Mouse (Mus musculus) embryonic facial prominence, embryonic 15.5 days (tissue): ENCODE results near the gene Mipol1. TPM values are rescaled to one million over a fixed set of nuclear protein-coding genes. Genes with fewer than 3 reads are reported as not detected.

ENCODE experiments used
- ATAC-seq: fragments of 200-750 bp; cut with Nextera tagmentation; 2 replicates; pipeline ENCODE4 v1.8.0; 2017; ENCODE audit warnings: low read depth, moderate TSS enrichment; ENCODE audit not compliant: insufficient number of reproducible peaks, low FRiP score, low TSS enrichment
- H3K27ac ChIP-seq: fragments of 300-500 bp; sonication (generic); replicated peaks from 2 replicates; pipeline ENCODE4 v1.5.1; 2015; ENCODE audit warnings: mild to moderate bottlenecking, inconsistent platforms
- H3K27me3 ChIP-seq: fragments of 300-500 bp; sonication (generic); 2 replicates; pipeline ENCODE4 v1.6.1; 2015; ENCODE audit warnings: inconsistent platforms
- H3K36me3 ChIP-seq: fragments of 300-500 bp; sonication (generic); 2 replicates; pipeline ENCODE4 v1.6.1; 2015; ENCODE audit warnings: mild to moderate bottlenecking, inconsistent platforms
- H3K4me1 ChIP-seq: fragments of 300-500 bp; sonication (generic); 2 replicates; pipeline ENCODE4 v1.6.1; 2015; ENCODE audit warnings: inconsistent platforms
- H3K4me2 ChIP-seq: fragments of 300-500 bp; sonication (generic); replicated peaks from 2 replicates; pipeline ENCODE4 v1.6.1; 2015; ENCODE audit warnings: mild to moderate bottlenecking, inconsistent platforms
- H3K4me3 ChIP-seq: fragments of 300-500 bp; sonication (generic); replicated peaks from 2 replicates; pipeline ENCODE4 v1.5.1; 2015; ENCODE audit warnings: mild to moderate bottlenecking, inconsistent platforms
- H3K9ac ChIP-seq: fragments of 300-500 bp; sonication (generic); 2 replicates; pipeline ENCODE4 v1.6.1; 2015; ENCODE audit warnings: inconsistent platforms
- H3K9me3 ChIP-seq: fragments of 300-500 bp; sonication (generic); replicated peaks from 2 replicates; pipeline ENCODE4 v1.6.1; 2016; ENCODE audit warnings: inconsistent platforms
- whole genome bisulfite sequencing: fragments of 180-500 bp; shearing (Covaris S2); methylation state at CpG from one replicate; pipeline ENCODE4 v1.1.7; 2015; 5-methylcytosine and 5-hydroxymethylcytosine counted together
- polyA plus RNA-seq: library from polyadenylated mRNA; unstranded; fragments of >200 nt; fragmentation: Nextera tagmentation; extraction: Ambion mirVana; gene quantifications from 2 replicates; pipeline ENCODE4 v1.2.1, GENCODE M21; 2015

The Mipol1 gene
- polyA plus RNA-seq, 1 experiment from 2014 or later = 10.1 TPM

GRCm38 (mm10) chr12:57496347-57497119 lies 266.3 kb downstream of the Mipol1 start:
- Histone ChIP-seq H3K36me3 (no peaks in the 10 kb centered on the region), H3K27ac (no peak overlapping the region), H3K4me1 (no peaks in the 10 kb centered on the region), H3K4me3 (no peak overlapping the region), H3K27me3 (no peaks in the 10 kb centered on the region), H3K9me3 (no peaks in the 10 kb centered on the region), H3K4me2 (no peak overlapping the region), H3K9ac (no peak overlapping the region)
- 61% methylated on average over 6 of the region's 6 CpGs for WGBS
- no peak for ATAC-seq

- no peak overlapping the region for H3K27ac ChIP-seq
- H3K27me3 ChIP-seq = no peaks in the 10 kb centered on the region
- no peaks in the 10 kb centered on the region for H3K4me1 ChIP-seq
- no peaks in the 10 kb centered on the region for H3K36me3 ChIP-seq
- no peak for ATAC-seq
- no peak overlapping the region for H3K4me2 ChIP-seq
- no peaks in the 10 kb centered on the region for H3K9me3 ChIP-seq
- H3K9ac ChIP-seq = no peak overlapping the region
- WGBS = 45% methylated on average over 7 of the region's 7 CpGs
- no peak overlapping the region for H3K4me3 ChIP-seq
Observed at GRCm38 (mm10) chr12:57500246-57500645, 270.0 kb downstream of the Mipol1 start.

- ATAC-seq = no peak
- Histone ChIP-seq H3K4me1 (no peaks in the 10 kb centered on the region), H3K9me3 (no peaks in the 10 kb centered on the region), H3K27ac (no peak overlapping the region), H3K9ac (no peak overlapping the region), H3K4me2 (no peak overlapping the region), H3K4me3 (no peak overlapping the region), H3K36me3 (no peaks in the 10 kb centered on the region), H3K27me3 (no peaks in the 10 kb centered on the region)
- WGBS = 78% methylated on average over 7 of the region's 7 CpGs
Observed at GRCm38 (mm10) chr12:57505329-57505728, 275.1 kb downstream of the Mipol1 start.

- Histone ChIP-seq H3K9ac (no peak overlapping the region), H3K27ac (no peak overlapping the region), H3K4me3 (no peak overlapping the region), H3K4me1 (no peaks in the 10 kb centered on the region), H3K36me3 (no peaks in the 10 kb centered on the region), H3K9me3 (no peaks in the 10 kb centered on the region), H3K4me2 (no peak overlapping the region), H3K27me3 (no peaks in the 10 kb centered on the region)
- ATAC-seq = no peak
- 43% methylated on average over 11 of the region's 11 CpGs for WGBS
Observed at GRCm38 (mm10) chr12:57508938-57509337, 278.7 kb downstream of the Mipol1 start.

- WGBS = 55% methylated on average over 4 of the region's 4 CpGs
- Histone ChIP-seq H3K4me1 (no peaks in the 10 kb centered on the region), H3K9me3 (no peaks in the 10 kb centered on the region), H3K4me2 (no peak overlapping the region), H3K27ac (no peak overlapping the region), H3K4me3 (no peak overlapping the region), H3K27me3 (no peaks in the 10 kb centered on the region), H3K9ac (no peak overlapping the region), H3K36me3 (no peaks in the 10 kb centered on the region)
- no peak for ATAC-seq
Observed at GRCm38 (mm10) chr12:57509726-57510125, 279.5 kb downstream of the Mipol1 start.

- H3K4me2 ChIP-seq = no peak overlapping the region
- no peaks in the 10 kb centered on the region for H3K36me3 ChIP-seq
- no peak overlapping the region for H3K9ac ChIP-seq
- no peaks in the 10 kb centered on the region for H3K9me3 ChIP-seq
- 74% methylated on average over 4 of the region's 4 CpGs for WGBS
- H3K27me3 ChIP-seq = no peaks in the 10 kb centered on the region
- H3K27ac ChIP-seq = no peak overlapping the region
- H3K4me3 ChIP-seq = no peak overlapping the region
- ATAC-seq = no peak
- H3K4me1 ChIP-seq = no peaks in the 10 kb centered on the region
Observed at GRCm38 (mm10) chr12:57511127-57511526, 280.9 kb downstream of the Mipol1 start.

GRCm38 (mm10) chr12:57511560-57511959 lies 281.3 kb downstream of the Mipol1 start:
- H3K4me2 ChIP-seq = no peak overlapping the region
- H3K9me3 ChIP-seq = no peaks in the 10 kb centered on the region
- H3K4me1 ChIP-seq = no peaks in the 10 kb centered on the region
- no peaks in the 10 kb centered on the region for H3K36me3 ChIP-seq
- H3K4me3 ChIP-seq = no peak overlapping the region
- ATAC-seq = no peak
- no peak overlapping the region for H3K9ac ChIP-seq
- 82% methylated on average over 5 of the region's 5 CpGs for WGBS
- H3K27ac ChIP-seq = no peak overlapping the region
- H3K27me3 ChIP-seq = no peaks in the 10 kb centered on the region

- Histone ChIP-seq H3K4me2 (no peak overlapping the region), H3K9ac (no peak overlapping the region), H3K27ac (no peak overlapping the region), H3K27me3 (no peaks in the 10 kb centered on the region), H3K4me1 (no peaks in the 10 kb centered on the region), H3K4me3 (no peak overlapping the region), H3K36me3 (no peaks in the 10 kb centered on the region), H3K9me3 (no peaks in the 10 kb centered on the region)
- 59% methylated on average over 1 of the region's 1 CpGs for WGBS
- no peak for ATAC-seq
Observed at GRCm38 (mm10) chr12:57514552-57514951, 284.3 kb downstream of the Mipol1 start.

- Histone ChIP-seq H3K27me3 (no peaks in the 10 kb centered on the region), H3K36me3 (no peaks in the 10 kb centered on the region), H3K9me3 (no peaks in the 10 kb centered on the region), H3K4me2 (no peak overlapping the region), H3K9ac (no peak overlapping the region), H3K4me3 (no peak overlapping the region), H3K27ac (no peak overlapping the region), H3K4me1 (no peaks in the 10 kb centered on the region)
- no peak for ATAC-seq
- WGBS = 46% methylated on average over 12 of the region's 12 CpGs
Observed at GRCm38 (mm10) chr12:57515702-57516377, 285.6 kb downstream of the Mipol1 start.

GRCm38 (mm10) chr12:57528335-57528734 lies 298.1 kb downstream of the Mipol1 start:
- ATAC-seq = no peak
- Histone ChIP-seq H3K4me2 (no peak overlapping the region), H3K27ac (no peak overlapping the region), H3K27me3 (peaks cover 27% of the 10 kb centered on the region), H3K36me3 (no peaks in the 10 kb centered on the region), H3K9ac (no peak overlapping the region), H3K4me1 (no peaks in the 10 kb centered on the region), H3K4me3 (no peak overlapping the region), H3K9me3 (no peaks in the 10 kb centered on the region)
- WGBS = 73% methylated on average over 4 of the region's 4 CpGs

- Histone ChIP-seq H3K9ac (no peak overlapping the region), H3K4me2 (no peak overlapping the region), H3K36me3 (no peaks in the 10 kb centered on the region), H3K4me3 (no peak overlapping the region), H3K27me3 (peaks cover 48% of the 10 kb centered on the region), H3K4me1 (peaks cover 3% of the 10 kb centered on the region), H3K27ac (no peak overlapping the region), H3K9me3 (no peaks in the 10 kb centered on the region)
- ATAC-seq = no peak
- WGBS = 8% methylated on average over 9 of the region's 9 CpGs
Observed at GRCm38 (mm10) chr12:57530474-57530873, 300.2 kb downstream of the Mipol1 start.

GRCm38 (mm10) chr12:57534517-57534878 lies 304.3 kb downstream of the Mipol1 start:
- H3K4me2 ChIP-seq = no peak overlapping the region
- no peak overlapping the region for H3K4me3 ChIP-seq
- H3K27me3 ChIP-seq = peaks cover 78% of the 10 kb centered on the region
- peaks cover 13% of the 10 kb centered on the region for H3K4me1 ChIP-seq
- no peaks in the 10 kb centered on the region for H3K36me3 ChIP-seq
- 5% methylated on average over 5 of the region's 6 CpGs for WGBS
- no peak overlapping the region for H3K9ac ChIP-seq
- H3K9me3 ChIP-seq = no peaks in the 10 kb centered on the region
- ATAC-seq = no peak
- no peak overlapping the region for H3K27ac ChIP-seq
